Mouse (Mus musculus) embryo, embryonic 11.5 days (tissue): Measurements from ENCODE around the gene 5330417C22Rik.

ENCODE experiments used
- DNase-seq: peaks from one replicate; pipeline ENCODE4 v3.0.0-alpha.2; 2012; ENCODE audit warnings: low read depth, low spot score

The 5330417C22Rik gene

DNA sequence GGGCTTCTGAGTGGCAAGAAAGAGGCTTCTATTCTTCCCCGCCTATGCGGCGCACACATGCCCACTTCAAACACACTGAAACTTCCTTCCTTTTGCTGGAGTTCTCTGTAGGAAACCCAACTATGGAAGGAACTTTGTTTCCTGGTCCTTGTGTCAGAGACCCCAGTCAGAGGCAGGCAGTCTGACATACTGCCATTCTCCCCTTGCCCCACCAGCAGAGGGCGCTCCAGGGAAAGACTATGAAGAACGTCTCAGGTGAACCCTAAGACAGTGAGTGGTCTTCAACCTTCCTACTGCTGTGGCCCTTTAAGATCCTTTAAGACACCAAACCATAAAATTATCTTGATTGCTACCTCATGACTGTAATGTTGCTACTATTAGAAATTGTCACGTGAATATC lies 69.9 kb downstream of the 5330417C22Rik start:
- DNase-seq = no peak

DNA sequence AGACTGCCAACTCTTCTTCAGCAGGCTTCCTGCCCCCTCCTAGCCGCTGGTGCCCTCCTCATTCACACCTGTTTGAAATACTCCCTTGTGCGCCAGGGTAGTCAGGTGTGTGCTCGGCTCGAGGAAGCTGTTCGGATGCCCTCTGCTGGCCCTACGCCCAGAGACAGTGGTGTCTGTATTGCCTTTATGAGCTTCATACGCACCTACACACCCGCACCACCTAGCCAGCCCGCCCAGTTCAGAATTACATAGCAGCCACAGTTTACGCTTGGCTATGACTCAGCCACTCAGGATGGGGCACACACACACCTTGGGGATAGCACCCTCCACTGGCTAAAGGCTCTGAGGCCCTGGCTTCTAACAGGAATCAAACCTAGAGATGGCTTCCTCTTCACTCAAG lies 77.5 kb downstream of the 5330417C22Rik start:
- DNase-seq = no peak

DNA sequence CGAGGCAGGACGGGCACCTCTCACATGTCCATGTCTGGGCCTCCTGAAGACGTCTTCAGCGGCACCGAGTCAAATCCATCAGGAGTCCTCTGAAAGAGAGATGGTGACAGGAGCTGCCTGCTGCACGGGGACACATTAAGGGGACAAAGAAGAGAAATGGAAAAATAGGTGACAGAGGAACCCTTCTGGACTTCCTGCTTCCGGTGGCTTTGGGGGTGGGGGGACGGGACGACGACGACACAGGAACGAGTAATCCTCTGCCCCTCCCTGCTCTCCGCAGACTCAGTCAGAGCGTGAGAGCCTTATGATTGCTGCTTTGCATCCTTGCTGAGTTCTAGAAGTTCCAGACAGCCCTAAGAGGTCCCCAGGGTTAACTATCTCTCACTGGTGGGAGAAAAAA lies 78.0 kb downstream of the 5330417C22Rik start:
- DNase-seq = no peak

DNA sequence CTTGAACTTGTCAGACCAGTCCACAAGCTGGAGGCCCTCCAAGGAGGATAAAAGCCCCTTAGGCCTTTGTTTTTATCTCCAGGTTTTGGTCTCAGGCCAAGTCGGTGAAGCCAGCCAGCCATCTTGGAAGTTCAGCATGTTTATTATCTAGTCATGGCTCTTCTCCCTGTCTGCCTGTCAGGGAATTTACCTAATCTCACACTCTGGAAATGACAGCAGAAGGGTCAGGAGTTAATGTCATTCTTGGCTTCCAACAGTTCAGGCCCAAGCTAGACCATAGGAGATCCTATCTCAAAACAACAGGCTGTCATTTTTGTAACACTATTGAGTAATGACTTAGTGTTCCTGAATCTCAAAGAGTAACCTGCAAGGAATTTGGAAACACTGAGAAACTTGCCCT lies 82.2 kb downstream of the 5330417C22Rik start:
- DNase-seq = no peak

DNA sequence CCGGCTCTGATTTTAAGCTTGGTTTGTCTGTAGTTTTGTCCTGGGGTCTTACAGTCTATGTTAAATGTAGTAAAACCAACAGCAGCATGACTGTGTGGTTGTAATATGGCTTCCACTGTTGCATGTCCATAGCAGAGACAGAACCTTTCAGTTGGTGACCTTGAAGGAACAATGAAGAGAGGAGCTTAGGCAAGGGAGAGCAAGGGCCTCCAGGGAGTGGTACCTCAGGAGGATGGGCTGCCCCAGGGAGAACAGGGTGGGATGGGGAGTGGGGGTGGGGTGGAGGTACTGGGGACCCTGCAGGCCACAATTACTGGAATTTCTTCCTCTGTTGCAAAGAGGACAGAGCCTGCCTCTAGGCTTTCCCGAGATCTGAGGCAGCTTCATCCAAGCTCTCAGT lies 84.4 kb downstream of the 5330417C22Rik start:
- no peak for DNase-seq

DNA sequence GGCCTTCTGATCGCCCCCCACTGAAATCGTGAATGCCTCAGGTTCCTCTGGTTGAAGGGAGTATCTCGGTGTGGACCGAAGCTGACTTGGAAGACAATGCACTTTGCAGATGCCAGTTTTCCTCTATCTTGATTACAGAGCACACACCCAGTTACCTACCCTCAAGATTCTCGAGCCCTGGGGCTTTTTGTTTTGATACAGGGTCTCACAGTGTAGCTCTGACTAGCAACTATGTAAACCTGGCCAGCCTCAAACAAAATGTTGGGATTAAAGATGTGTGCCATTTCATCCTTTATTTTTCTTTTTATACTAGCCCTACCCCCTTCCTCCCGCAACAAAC lies 91.0 kb downstream of the 5330417C22Rik start:
- no peak for DNase-seq

DNA sequence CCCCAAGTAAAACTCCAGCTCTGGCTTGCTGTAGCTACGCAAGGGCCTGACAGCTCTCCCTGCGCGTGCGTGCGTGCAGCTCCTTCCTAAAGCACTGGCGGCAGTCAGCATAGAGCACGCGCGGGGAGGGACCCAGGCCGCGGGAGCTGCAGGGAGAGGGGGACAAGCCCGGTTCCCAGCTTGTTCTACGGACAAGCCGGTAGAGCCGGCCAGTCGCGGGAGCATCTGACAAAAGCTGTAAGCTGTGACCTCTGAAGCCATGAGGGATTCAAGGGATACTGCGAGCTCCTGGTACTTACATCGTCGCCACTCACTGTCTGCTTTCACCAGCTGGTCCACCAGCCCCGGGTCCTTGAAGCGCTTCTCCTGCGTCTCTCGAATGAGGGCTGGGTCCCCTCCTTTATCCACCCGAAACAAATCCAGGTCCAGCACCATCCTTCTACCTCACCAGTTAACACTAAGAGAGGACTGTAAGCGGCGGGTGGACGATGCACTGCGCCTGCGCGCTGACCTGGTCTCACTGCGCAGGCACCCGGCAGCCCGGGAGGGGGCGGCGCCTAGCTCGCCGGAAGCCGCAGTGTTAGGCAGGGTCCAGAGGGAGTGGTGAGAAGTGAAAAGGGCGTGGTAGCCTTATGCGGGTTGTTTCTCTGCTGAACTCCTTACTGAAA lies 91.5 kb downstream of the 5330417C22Rik start, which contains the start of gene Sars:
Sars (minus strand) TSS at position 512 of the 668 bp plus-strand sequence.
- DNase-seq = peak; percentile 87

DNA sequence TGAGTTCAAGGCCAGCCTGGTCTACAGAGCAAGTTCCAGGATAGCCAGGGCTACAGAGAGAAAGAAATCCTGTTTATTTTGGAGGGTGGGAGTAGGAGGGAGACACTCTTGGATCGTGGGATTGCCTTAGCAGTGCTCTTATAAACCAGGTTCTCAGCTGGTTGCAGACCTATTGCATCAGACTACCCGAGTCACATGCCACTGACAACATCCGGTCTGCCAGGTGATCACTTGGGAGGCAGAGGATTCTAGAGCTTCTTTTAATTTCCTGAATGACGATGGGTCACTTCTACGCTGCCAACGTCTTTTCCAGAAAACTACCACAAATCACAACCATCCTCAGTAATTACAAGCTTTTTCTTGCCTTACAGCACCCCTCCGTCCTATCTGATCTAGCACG lies 92.3 kb downstream of the 5330417C22Rik start:
- DNase-seq = no peak

DNA sequence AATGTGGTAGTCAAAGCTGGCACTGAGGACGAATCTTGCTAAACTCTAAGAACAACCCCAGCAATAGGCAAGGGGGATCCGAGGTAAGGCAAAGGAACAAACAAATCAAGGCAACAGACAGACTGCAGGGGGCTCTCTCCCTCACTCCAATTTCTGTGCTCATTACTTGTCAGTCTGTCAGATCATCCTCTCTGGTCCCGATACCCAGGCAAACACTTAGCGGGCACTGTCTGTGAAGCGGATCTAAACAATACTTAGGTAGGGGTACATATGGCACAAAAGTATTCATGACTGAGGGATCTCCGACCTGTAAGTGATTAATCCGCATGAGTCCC lies 100.0 kb downstream of the 5330417C22Rik start:
- no peak for DNase-seq

DNA sequence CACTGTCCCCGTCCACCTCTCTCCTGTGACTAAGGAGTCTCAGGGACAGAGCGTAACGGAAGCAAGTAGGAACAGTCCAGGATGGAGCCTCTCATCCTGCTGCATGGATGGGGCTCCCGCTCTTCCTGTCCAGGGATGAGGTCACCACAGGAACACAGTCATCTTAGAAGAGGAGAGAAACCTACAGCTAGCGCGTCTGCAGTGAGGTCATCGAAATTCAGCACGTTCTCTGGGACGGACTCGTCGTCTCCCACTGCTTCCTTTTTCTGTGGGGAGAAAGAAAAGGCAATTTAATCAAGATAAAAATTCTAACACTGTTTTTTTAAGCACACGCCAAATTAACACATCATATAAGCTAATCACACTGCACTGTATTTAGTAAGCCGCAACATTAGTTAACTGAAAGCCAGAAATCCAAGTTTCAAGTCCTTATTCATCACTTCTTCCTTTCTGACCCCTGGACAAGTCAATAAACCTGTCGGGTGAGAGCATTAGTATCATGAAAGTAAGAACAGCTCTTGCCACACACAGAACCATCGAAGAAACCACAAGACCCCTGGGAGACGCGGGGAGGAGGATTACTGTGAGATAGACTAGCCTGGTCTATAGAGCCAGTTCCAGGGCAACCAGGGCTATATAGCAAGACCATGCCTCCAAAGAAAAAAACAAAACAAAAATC lies 100.5 kb downstream of the 5330417C22Rik start:
- DNase-seq = no peak

DNA sequence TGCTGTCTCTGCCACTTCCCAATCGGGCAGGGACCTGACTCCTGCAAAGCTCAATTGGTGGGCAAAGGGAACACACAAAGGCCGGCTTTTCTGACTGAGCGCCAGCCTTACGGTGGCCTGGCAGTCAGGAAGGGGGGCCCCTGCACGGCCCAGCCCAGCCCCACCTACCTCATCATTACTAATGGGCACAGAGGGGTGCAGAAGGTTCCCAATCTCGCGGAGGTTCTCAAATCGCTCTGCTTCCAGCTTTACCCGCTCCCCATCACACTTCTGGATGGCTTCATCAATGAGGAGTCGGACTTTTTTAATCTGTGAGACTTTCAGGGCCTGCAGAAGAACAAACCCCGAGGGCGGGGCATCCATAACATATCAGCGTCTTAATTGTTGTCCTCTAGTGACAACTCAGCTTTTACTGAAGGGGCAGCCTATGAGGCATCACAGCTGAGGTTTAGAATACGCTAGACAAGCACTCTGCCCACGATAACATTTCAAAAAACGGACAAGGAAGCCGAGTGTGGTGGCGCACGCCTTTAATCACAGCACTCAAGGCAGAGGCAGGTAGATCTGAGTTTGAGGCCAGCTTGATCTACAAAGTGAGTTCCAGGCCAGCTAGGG lies 102.3 kb downstream of the 5330417C22Rik start:
- no peak for DNase-seq

DNA sequence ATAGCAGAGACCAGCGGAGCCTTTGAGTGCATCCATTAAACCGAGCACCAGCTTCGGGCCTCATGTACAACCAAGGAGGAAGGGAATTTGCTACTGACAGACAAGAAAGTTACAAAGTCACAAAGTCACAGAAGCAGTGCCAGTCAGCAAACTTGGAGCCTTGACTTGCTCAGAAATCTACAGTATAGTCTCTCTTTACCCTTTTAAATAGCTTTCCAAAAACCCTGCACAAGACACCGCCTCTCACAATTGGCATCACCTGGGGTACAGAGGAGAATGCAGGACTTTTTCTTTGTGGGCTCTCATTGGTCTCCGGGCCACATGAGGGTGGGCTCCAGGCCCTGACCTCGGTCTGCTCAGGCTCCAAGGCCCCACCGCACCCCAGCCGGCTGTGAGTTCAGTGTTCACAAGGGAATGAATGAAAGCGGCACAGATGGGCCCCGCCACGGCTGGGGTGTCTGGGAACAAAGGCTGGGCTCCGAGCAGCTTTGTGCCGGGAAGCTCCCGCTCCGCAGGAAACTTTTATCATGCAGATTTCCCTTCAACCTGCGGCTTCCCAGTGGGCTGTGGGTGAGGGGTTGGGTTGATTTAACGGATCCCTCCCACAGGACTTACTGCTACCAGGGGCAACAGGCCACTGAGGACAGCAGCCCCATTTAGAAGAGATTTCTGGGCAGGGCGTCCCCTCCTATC lies 103.0 kb downstream of the 5330417C22Rik start:
- DNase-seq = no peak

DNA sequence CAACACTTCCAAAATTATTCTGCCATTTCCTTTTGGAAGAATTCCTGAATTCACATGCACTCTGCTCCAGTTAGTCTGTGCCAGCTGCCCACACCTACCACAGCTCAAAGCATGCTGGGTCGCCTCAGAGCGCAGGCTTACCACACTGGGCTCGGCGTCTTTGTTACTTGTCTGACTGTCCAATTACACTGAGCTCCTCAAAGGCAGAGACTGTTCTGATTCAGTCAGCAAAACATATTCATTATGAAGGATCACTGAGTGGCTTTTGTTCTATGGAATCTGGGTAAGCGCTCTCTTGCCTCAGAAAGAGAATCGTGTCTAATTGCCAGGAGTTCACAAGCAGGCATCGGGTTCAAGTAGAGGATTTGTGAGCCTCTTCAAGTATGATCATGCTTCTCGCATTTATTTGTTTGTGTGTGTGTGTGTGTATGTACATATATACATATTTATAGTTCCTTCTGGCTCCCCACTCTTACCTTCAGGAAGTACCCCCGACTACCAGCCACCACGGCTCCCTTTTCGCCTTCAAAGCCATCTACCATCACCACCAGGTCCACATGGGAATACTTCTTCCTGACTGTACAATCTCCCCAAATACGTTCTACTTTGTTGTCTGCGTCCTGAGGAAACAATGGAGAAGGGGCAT lies 103.7 kb downstream of the 5330417C22Rik start:
- DNase-seq = no peak

DNA sequence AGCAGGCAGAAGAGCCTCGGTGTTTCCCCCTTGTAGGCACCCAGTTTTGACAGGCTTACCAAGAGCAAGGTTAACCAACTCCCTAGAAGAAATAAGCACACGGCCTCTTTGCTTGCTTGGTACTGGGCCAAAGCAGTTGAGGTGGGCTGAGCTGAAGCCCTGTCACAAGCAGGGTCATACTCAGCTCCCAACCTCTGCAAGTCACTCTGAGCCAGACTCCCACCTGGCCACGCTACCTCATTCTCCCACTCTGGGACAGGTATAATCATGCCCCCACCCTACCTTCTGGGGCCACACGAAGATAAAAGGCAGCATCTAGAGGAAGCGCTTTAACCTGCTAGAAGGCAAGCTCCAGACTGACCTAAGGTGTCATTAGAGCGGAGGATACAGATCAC lies 110.7 kb downstream of the 5330417C22Rik start:
- DNase-seq = no peak

DNA sequence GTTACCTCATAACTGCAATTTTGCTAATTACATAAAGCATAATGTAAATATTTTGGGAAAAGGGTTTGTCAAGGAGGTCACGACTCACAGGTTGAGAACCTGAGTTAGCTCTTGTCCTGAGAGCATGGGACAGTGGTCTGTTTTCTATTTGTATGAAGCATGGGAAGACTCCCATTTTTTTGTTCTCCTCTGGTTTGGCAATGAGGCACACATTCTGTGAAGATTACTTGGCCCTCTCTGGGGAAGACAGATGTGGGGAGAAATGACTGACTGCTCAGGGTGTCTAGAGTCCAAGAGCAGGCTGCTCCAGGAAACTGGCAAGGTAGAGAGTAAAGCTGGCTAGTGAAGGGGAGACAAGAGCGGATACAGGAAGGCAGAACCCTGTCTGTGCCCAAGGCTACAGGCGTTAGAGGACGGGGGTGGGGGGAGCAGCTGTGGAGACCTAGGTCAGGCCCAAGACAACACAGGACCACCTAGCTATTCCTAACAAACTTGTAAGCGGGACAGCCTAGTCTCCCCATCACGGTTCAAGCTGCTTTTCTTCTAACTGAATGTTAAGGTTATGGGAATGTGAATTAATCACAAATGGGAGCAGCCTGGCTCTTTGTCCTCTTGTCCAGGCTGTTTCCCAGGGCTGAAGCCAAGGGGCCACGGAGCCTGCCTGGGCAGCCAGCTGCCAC lies 111.3 kb downstream of the 5330417C22Rik start:
- no peak for DNase-seq

DNA sequence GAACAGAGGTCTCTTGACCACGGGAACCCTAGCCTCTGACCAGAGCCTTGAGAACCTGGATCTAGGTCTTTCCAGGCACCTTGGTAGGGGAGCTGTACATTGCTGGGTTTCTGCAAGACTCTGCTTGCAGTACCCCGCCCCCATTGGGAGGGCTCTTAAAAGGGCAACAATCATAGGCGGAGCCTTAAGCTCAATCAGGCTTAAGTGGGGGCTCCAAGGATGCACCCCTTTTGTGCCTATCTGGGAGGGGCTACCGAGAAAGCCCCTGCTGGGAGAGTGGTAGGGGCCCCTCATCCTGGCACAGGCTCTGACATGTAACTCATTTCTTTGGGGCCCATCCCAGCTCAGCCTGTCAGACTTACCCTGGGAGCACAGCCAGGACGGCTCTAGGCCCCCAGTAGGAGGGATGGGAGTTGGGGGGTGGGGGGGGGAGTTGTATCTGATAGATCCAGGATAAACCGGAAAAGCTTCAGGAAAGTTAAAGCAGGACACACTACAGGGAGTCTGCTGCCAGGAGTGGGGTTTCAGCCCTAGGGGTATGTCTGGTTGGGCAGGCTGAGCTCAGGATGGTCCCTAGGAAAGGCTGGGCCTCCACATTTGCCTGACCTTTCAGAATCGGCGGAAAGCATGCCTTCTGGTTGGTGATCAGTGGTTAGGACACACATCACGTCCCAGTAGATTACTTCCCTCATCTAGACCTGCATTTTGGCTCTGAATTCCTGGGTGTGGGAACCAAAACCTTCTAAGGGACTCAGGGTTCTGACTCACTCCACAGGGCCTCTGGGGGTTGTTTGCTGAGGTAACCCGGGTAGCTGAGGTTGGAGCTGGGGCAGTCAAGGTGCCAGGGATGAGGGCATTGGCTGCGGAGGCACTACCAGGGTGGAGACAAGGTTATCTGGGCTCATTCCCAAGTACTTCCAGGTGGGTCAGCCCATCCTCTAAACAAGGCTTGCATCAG lies 112.2 kb downstream of the 5330417C22Rik start:
- DNase-seq = no peak

DNA sequence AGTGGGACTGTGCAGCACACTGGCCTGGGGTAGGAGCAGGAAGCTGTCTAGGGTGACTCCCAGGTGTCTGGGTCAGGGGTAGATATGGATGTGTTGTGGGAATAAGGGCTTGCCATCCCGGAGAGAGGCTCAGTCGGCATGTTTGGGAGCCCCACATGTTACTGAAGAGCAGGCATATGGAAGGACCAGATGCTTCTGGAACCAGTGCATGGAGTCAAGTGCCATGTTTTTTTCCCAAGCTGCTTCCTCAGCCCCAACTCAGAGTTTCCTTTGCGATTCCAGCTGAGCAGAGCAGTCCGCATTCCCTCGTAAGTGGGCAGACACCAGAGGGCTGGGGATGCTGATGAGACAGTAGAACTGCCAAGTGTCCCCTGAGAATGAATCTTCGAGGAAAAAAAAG lies 113.3 kb downstream of the 5330417C22Rik start:
- no peak for DNase-seq

DNA sequence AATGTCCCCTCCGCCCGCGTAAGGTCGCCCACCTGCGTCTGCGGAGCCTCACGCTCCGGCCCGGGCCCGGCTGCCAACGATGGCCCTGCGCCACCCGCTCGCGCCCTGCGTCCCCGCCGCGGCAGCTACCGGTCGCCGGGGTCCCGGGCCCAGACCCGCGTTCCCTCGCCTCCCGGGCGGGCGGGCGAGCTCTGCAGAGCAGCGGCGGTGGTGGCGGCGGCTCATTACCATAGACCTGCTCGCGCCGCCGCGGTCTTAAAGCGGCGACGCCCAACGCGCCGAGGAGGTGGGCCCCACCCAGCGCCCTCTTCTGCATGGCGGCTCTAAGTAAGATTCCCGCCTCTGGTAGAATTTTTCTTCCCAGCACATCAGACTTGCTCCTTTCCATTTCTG lies 120.5 kb downstream of the 5330417C22Rik start:
- peak; percentile 75 for DNase-seq

DNA sequence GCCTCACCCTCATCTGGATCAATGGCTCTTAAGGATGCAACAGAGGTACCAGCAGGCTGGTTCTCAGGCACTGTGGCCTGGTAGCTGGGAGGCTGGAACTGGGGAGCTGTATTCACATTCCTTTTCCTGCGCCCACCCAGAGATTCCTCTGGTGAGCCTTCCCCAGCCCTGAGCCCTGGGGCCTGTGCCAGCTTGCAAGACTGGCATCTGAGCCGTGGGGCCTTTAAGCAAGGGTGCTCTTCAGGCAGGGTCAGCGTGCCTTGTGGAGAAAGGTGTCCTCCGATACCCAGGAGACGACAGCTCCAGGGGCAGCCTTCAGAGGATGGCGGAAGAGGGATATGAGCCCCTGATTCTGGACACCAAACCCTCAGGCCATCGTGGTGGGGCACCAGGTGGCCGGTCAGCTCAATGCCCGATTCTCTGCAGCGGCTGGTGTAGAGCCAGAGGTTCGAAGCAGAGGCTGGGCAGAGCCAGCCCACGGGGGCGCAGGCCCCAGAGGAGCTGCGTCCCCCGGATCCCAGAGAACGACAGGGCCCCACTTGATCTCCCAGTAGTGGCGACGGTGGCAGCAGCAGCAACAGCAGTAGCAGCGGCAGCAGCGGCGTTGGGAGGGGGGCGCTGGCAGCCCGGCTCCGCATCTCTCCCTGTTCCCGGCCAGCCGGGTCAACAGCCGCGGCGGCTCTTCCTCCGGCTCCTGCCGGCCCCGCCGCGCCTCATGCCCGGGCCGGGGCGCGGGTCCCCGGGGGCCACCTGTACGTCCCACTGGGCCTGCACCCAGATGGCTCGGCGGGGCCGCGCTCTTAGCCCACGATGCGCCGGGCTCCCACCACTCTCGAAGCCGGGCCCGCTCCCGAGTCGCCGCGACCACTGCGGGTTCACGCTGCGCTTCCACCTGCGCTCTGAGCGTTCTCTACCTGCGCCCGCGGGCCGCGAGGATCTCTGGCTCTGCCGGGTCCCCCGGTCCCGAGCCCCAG lies 121.2 kb downstream of the 5330417C22Rik start, which contains the start of gene Celsr2:
Celsr2 (minus strand) TSS at position 696 of the 974 bp plus-strand sequence.
- no peak for DNase-seq
